Mouse (Mus musculus): ENCODE data around the gene Tmprss9.
"Not testable (repeated sequence)": the region's sequence is repeated elsewhere in the genome, so short reads cannot be mapped to it uniquely, and the experiment has no call there.

Tmprss9 gene

DNA sequence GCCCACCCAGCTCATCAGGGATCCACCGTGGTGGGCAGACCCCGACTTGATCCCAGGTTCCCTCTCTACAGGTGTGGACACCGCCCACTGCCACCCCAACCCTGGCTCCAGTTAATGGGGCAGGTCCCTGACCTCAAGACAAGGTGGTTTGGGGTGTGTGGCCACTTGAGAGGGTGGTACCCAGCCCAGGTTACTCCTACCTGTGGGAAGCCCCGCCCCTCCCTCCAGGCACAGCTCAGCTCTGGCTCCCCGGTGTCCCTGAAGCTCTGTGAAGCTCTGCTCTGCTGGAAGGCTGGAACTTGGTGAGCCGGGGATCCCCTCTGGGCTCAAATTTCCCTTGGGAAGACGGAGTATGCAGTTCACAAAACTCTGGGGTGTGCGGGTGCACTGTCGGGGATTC, at the start of gene Tmprss9:
Tmprss9 (plus strand) TSS at position 268 of the 400 bp plus-strand sequence.
- no peak for DNase-seq (ENCODE audit: low spot score)

- DNase-seq (ENCODE audit: low spot score), result no peak
Measured at GRCm38 (mm10) chr10:80821991-80822390, 49.7 kb upstream of the Tmprss9 start.

DNA sequence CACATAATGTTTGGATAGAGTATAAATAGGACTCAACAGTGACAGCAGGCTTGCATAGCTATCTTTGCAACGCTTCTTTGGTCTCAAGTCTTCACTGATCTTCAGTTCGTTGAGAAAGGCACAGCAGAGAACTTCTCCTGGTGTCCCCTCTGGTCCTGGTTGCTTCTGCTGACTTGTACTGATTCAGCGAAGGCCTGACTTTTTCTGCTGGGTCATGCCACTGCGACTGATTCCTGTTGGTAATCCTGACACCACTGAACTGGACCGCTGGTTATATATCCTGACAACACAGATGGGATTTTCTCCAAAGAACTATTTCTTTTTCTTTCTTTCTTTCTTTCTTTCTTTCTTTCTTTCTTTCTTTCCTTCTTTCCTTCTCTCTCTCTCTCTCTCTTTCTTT, 49.1 kb upstream of the Tmprss9 start:
- DNase-seq (ENCODE audit: low spot score), result no peak

DNA sequence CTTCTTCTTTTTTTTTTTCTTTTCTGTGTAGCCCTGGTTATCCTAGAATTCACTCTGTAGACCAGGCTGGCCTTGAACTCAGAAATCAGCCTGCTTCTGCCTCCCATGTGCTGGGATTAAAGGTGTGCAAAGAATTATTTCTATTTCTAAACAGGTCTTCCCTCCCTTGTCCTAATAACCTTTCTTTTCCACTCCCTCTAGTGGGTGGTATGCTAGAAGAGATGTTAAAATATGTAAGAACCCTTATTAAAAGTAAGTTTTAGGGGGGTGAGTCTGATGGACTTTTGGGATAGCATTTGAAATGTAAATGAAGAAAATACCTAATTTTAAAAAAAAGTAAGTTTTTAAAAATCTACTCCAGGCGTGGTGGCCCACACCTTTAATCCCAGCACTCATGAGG, 48.3 kb upstream of the Tmprss9 start:
- no peak for DNase-seq (ENCODE audit: low spot score)

DNA sequence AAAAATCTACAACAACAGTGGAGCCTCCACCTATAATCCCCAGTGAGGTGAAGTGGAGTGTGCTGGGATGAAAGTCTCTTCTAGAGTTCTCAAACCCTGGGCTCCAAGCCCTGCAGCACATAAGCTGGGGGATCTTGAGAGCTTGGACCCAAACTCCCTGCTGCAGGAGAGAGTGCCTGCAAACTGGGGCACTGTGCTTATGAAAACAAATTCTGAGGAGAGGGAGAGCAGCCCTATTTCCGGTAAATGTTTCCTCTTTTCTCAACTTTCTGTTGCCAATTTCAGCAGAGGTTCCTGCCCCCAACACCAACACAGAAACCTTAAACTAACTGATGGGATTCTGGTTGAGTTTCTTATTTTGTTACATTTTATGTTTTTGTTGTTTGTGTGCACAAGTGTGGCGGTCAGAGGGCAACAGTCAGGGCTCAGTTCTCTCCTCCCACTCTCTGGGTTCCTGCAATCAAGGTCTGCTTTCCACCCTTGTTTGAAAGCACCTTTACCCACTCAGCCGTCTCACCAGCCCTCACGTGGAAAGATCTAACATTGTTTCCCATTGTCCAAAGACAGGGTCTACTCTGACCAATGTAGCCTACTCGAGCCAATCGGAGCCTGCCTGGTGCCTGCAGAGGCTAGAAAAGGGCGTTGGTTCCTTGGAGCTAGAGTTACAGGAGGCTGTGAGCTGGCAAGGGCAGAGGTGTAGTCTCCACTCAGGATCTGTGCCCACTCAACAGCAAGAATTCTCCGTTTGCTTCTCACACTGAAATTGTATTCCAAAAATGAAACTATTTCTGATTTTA, 47.6 kb upstream of the Tmprss9 start:
- DNase-seq (ENCODE audit: low spot score), result peak; percentile 82

DNA sequence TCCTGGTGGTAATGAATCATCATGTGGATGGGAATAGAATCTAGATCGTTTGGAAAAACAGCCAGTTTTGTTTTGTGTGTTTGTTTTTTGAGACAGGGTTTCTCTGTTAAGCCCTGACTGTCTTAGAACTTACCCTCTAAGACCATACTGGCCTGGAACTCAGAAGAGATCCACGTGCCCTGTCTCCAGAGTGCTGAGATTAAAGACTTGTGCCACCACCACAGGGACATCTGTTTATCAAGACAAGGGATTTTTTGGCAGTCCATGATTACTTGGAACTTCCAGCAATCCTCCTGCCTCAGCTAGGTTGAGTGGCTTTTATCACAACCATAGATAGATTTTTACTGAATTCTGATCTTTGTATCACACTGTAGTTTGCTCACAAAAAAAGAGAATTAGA, 46.8 kb upstream of the Tmprss9 start:
- no peak for DNase-seq (ENCODE audit: low spot score)

- peak; percentile 99 for DNase-seq (ENCODE audit: low spot score)
Measured at GRCm38 (mm10) chr10:80826151-80827062, 45.2 kb upstream of the Tmprss9 start, which contains the start of gene Oaz1. Oaz1 (plus strand) TSS chr10:80826656.

GRCm38 (mm10) chr10:80827063-80827869, 44.4 kb upstream of the Tmprss9 start:
- no peak for DNase-seq (ENCODE audit: low spot score)

DNA sequence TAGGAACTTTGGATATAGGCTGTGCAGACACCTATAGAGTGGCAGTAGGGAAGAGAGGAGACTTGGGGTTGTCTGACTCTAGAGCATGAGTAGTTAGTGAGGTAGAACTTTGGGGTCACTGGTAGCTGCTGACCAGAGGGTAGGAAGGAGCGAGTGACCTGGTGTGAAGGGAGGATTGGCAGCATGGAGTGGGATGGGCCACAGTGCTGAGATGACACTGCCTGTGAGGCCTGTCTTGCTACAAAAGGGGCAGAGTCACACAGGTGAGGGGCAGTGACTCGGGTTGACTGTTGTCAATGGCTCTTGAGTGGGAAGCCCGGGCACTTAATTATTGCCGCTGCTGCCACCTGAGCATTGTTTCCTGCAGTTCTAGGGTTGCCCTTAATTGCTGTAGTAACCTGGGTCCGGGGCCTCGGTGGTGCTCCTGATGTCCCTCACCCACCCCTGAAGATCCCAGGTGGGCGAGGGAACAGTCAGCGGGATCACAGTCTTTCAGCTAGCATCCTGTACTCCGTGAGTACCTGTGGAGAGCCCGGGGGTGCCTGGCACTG, 43.7 kb upstream of the Tmprss9 start:
- no peak for DNase-seq (ENCODE audit: low spot score)

- not testable (repeated sequence) for DNase-seq (ENCODE audit: low spot score)
Measured at GRCm38 (mm10) chr10:80828587-80828986, 43.1 kb upstream of the Tmprss9 start.

- no peak for DNase-seq (ENCODE audit: low spot score)
Measured at GRCm38 (mm10) chr10:80829359-80830278, 42.0 kb upstream of the Tmprss9 start.

DNA sequence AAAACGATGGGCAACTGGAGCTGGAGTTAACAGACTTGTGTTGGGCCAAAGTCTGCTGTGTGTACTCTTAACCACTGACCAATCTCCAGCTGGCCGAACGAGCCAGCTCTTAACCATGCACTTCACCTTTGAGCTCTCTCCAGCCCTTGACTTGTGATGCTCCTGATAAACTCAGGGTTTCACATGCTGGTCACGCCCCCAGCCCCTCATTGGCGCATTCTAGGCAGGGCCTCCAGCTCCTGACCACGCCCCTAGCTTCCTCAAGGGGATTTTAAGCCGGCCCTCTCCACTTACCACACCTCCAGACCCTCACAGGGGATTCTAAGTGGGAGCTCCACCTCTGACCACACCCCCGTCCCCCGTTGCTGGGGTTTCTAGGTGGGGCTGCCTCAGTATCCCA, 40.5 kb upstream of the Tmprss9 start:
- peak; percentile 76 for DNase-seq (ENCODE audit: low spot score)

DNA sequence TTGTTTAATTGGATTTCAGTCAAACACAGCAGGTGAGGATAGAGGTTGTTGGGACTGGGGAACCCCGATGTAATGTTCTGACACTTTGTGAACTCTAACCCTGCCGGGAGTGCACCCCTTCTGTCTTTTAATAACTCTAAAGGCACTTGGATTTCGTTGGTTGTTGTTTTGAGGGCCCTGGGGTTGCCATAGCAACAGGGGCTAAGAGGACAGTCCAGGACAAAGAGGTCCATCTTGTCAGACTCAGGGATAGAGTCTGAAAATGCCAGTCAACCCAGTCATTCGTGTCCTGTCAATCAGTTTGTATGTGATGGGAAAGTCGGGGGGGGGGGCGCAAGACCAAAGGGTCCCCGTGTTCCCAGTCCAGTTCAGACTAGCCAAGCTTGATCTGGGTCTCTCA, 38.8 kb upstream of the Tmprss9 start:
- DNase-seq (ENCODE audit: low spot score), result no peak

DNA sequence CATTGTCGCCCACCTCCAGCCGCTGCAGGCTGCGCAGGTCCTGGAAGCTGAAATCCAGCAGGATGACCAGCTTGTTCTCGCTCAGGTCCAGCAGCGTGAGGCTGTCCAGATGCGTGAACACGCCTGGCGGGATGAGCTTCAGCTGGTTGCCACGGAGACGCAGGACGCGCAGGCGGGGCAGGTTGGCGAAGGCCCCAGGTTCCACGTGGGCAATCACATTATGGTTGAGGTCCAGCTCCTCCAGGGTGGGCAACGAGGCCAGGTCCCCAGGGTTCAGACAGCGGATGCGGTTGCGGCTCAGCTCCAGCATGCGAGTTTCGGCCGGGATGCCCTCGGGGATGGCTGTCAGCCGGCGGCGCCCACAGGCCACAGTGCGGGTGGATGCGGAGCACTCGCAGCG, 36.0 kb upstream of the Tmprss9 start:
- no peak for DNase-seq (ENCODE audit: low spot score)

GRCm38 (mm10) chr10:80836949-80837379, 34.7 kb upstream of the Tmprss9 start:
- DNase-seq (ENCODE audit: low spot score), result no peak

DNA sequence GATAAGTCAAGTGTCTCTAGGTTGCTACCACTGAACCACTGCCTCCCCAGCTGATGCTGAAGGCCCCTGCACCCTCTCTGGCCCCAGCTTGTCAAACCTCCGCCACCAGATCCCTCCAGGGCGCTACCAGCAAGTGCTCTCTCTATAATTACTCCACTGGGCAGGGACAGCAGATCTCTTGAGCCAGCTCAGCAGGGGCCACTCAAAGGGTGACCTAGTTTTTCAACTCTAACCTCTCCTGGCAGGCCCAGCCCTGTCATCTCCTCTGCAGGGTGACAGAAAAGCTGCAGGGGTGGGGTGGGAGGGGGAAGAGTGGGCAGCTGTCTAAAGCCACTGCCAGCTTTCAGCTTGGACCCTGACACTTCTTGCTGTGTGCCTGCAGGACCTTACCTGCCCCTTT, 33.8 kb upstream of the Tmprss9 start:
- no peak for DNase-seq (ENCODE audit: low spot score)

GRCm38 (mm10) chr10:80838346-80838912, 33.2 kb upstream of the Tmprss9 start:
- no peak for DNase-seq (ENCODE audit: low spot score)

GRCm38 (mm10) chr10:80839848-80840247, 31.8 kb upstream of the Tmprss9 start:
- DNase-seq (ENCODE audit: low spot score), result no peak

- DNase-seq (ENCODE audit: low spot score), result no peak
Measured at GRCm38 (mm10) chr10:80841685-80842084, 30.0 kb upstream of the Tmprss9 start.

DNA sequence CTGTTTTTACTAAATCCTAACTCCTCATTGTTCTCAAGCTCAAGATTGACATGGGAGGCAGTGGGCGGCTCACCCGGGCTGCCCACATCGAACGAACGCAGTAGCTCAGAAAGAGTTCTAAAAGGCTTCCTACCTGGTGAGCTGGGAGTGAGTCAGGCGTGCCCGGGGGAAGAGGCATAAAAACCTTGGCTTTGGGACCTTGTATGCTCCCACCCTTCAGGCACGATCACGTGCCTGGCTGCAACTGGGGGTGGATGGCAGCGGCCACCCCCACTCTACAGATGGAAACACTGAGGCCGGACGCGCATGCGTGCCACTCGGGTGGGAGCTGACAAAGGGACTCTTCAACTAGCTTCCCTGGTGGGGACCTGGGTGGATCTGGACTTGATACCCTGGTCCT, 29.3 kb upstream of the Tmprss9 start:
- no peak for DNase-seq (ENCODE audit: low spot score)
